Mouse (Mus musculus) left cerebral cortex, adult 8-10 months (tissue): ENCODE results near the gene Thpo. TPM values are rescaled to one million over a fixed set of nuclear protein-coding genes. Genes with fewer than 3 reads are reported as not detected.

Experiments
- DNase-seq, 2 experiments: peaks; one replicate each; pipeline ENCODE4 v3.0.0; 2022; ENCODE audit warnings: low spot score in 2 of 2
- total RNA-seq, 4 experiments: library from RNA; stranded (reverse); gene quantifications; 2 replicates each; pipeline ENCODE4 v1.2.4; 2022

Thpo gene
- total RNA-seq, 4 experiments from 2014 or later: 5.2 to 7.2 (median 5.8) TPM

DNA sequence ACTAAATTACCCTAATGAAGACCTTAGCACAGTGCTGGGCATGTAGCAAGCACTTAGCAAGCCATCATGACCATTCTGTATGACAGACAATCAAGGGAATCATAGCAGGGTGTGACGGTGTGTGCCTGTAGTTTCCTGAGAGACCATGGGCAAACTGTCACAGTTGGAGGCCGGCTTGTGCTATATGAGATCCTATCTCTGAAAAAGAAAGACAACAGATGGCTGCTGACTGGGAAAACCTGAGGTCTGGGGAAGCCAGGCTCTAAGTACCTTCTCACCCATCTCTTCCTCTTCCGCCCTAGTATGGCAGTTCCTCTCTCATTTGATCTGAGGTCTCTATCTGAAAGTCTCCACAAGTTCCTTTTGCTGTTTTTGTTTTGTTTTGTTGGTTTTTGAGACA, 28.5 kb downstream of the Thpo start:
- no peak for DNase-seq

- no peak for DNase-seq
Observed at GRCm38 (mm10) chr16:20703699-20704400, 30.5 kb downstream of the Thpo start.

DNA sequence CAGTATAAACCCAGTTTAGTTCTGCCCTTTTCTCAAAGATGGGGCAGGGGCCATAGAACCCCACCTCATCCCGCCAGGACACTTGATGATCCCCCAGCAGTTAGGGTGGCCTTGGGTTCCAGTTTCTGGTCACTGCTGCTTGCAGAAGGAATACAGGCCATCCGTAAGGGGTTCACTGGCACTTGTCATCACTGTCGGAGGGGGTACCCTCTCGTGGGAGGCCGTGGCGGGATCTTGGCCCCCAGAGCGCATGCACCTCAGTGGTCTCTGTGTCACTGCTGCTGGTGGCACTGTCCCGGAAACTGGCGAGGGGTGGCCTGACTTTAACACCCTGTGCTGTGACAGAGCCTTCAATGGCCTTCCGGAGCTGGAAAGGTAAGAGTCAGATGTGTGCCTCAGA, 31.2 kb downstream of the Thpo start:
- DNase-seq: no peak

- DNase-seq: no peak
Observed at GRCm38 (mm10) chr16:20702522-20702893, 31.8 kb downstream of the Thpo start.

GRCm38 (mm10) chr16:20701729-20702521, 32.4 kb downstream of the Thpo start:
- no peak for DNase-seq

DNA sequence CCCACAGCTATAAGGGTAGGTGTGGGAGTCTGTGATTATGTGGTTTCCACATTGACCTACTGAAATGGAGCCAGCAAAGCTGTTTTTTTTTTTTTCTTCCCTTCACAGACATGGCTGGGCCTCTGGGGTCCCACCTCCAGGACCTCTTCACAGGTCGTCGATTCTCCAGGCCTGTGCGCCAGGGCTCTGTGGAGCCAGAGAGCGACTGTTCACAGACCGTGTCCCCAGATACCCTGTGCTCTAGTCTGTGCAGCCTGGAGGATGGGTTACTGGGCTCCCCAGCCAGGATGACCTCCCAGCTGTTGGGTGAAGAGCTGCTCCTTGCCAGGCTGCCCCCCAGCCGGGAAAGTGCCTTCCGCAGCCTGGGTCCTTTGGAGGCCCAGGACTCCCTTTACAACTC, 33.0 kb downstream of the Thpo start:
- no peak for DNase-seq

DNA sequence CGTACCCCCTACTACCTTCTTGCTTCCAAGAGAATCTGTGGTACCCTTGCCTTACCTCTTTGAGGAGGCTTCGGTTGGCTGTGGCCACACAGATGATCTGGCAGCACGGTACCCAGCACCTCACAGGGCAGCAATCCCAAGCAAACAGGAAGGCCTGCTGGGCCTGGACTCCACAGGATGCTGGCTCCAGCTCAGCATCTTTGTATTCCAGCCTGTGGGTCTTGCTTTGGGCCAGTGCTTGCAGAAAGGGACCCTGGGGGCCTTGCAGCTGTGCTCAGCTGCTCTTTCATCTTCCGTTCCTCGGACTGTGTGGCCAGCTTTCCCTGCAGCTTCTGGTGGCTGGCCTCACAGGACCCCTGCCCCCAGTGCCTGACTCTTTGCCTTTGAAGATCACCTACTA, 34.3 kb downstream of the Thpo start:
- DNase-seq: no peak

DNA sequence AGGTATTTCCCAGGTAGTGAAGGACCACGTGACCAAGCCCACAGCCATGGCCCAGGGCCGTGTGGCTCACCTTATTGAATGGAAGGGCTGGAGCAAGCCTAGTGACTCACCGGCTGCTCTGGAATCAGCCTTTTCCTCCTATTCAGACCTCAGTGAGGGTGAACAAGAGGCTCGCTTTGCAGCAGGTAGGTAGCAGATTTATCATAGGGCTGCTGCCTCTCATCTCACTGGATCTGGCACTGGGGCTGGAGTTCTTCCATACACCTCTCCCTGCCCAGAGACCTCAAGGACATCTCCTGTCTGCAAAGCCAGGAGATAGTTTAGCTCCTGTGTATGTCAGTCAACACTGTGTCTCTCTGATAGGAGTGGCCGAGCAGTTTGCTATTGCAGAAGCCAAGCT, 35.0 kb downstream of the Thpo start:
- DNase-seq: no peak

DNA sequence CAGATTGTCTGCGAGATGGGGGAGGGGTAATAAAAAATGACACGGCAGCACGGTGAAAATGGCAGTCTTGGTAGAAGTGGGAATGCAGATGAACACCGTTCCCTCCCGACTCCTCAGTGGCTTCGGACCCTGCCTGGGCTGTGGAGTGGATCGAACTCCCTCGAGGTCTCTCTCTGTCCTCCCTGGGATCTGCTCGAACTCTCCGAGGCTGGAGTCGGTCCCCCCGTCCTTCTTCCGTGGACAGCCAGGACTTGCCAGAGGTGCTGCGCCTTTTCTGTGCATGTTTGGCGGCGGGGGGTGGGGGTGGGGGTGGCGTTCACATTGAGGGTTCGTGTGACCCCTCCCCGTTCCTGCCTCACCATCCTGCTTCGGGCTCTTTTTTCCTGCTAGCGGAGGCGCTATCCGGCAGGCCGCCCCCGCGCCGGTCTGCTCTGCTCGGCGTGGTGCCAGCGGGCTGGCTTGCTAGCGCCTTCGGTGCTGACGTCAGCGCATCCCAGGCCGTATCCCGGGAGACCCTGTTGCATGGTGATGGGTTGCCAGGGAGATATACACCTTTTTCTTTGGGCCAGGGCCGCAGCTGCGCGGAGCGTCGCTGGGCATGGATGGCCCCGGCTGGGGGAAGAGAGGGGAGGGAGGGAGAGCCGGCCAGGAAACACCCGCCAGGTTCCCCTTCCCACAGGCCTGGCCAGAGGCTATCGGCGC, 38.5 kb downstream of the Thpo start:
- peak; percentile 88 to 98 for DNase-seq

- peak in 1 of 2 experiments; percentile 90 for DNase-seq
Observed at GRCm38 (mm10) chr16:20694781-20695180, 39.5 kb downstream of the Thpo start.

DNA sequence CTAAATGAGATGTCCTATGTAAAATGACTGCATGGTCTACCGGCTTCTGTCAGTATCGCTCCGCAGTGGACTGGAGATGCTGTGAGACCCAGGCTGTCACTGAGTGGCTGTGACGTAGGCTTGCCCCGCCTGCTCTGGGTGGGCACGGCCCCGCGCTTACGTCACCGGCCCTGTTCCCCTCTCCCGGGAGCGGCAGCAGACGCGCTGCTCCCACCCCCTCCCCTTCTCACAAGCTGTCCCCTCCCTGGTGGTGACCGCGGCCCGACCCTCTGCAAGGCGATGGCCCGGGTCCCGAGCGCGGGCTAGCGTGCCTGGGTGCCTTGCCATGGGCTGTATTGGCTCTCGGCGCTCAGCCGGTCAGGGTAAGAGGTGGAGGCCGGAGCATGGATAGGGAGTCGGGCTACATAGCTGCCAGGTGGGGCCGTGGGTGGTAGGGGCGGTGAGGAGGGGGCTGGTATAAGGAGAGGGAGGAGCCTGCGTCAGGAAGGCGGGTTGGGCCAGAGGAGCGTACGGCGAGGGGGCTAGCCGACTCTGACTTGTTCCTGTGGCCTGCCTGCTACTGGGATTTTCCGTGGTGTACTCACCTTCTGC, 41.1 kb downstream of the Thpo start, which contains the start of gene Fam131a:
Gene Fam131a (plus strand): TSS at position 131 of the 591 bp plus-strand sequence.
- peak; percentile 83 to 94 for DNase-seq

GRCm38 (mm10) chr16:20692241-20692965, 41.9 kb downstream of the Thpo start:
- no peak for DNase-seq

GRCm38 (mm10) chr16:20691617-20692016, 42.7 kb downstream of the Thpo start:
- no peak for DNase-seq

GRCm38 (mm10) chr16:20690774-20691173, 43.5 kb downstream of the Thpo start:
- no peak for DNase-seq

DNA sequence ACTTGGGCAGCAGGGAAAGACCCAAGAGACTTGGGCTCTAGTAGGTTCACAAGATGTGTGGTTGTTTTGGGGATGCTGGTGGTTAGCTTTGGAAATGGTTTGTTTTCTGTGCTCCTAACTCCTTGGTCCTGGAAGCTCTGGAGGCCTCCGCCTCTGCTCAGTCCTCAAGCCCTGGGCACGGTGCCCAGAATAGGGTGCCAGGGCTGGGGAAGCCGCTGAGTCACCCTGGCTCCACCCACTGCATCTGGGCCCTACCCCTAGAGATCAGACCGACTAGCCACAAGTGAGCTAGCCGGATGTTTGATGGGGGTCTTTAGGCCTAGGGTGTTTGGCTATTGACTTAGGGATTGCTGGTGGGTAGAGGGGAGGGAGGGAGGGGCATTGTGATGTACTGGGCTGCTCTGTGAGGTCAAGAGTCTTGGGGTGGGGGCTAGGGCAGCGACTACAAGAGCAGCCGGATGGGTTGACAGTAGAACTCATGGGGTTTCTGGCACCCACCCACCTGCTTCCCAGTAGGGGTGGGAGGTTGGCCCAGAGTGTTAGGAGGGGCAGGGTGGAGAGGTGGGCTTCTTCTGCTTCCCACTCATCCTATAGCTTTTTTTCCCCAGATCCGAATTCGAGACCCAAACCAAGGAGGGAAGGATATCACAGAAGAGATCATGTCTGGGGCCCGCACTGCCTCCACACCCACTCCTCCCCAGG, 56.2 kb downstream of the Thpo start:
- peak in 1 of 2 experiments; percentile 80 for DNase-seq

- no peak for DNase-seq
Observed at GRCm38 (mm10) chr16:20677380-20677779, 56.9 kb downstream of the Thpo start.

GRCm38 (mm10) chr16:20676702-20677101, 57.6 kb downstream of the Thpo start:
- DNase-seq: no peak

- no peak for DNase-seq
Observed at GRCm38 (mm10) chr16:20675213-20675612, 59.1 kb downstream of the Thpo start.
